Mouse (Mus musculus): ENCODE measurements around the gene Pnpla7. TPM values are rescaled to one million over a fixed set of nuclear protein-coding genes. Genes with fewer than 3 reads are reported as not detected.

The Pnpla7 gene
- 77.5 TPM for polyA plus RNA-seq (2017; shearing (Covaris generic))

DNA sequence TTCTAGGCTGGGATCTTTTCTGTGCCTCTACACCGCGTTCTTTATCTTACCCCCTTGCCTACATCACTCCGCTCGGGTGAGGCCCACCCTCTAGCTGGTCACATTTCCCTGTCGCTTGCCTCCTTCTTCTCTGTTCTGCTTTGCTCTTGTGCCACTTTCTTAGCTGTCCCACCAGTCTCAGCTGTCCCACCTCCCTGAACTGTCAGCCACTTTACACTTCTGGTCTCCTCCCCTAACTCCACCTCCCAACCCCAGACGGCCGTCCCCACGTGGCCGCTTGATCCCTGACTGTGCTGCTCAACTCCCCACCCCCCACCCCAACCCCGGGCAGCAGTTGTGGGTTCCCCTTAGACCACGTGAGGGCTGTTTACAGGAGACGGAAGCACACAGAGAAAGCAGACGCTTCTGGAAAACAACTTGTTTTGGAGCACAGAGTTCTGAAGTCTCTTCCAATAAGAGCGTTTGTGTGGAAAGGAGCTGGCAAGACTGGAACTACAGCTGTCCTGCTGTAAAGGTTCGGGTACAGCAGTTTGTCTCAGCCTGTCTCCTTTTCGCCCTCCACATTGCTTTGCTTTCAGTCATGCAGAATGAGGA is at the start of gene Pnpla7:
TSS of gene Pnpla7 (plus strand) at position 330 of the 594 bp plus-strand sequence.

DNA sequence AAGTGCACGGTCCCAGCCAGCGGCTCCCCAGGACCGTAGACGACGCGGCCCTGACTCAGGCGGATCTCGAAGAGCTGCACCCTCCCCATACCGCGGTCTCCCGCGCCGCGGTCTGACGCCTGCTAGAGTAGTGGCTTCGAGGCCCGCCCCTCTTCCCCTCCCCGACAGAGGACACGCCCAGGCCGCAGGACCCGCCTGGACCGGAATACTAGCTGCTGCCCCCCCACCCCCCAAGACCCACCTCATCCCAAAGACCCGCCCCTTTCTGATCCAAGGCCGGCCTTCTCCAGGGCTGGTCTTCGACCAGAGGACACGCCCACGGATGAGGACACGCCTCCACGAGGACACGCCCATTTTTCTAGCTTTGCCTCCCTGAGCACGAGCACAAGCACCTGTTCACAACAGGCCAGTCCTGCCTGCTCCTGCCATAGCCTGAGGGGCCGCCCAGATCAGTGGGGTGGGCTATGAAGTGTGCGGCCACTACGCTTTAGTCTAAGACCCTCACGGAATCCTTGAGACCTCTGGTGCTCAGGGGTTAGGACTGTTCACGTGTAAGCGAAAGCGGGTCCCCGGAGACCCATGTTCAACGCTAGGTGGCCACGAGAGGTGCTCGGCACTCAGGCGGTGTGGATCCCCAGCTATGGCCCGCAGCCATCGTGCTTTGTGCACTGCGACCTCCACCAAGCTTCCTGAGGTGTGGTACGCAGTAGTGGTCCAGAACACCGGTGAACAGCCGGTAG is 40.6 kb upstream of the Pnpla7 start, which contains the start of gene Arrdc1:
TSS of gene Arrdc1 (minus strand) at position 196 of the 740 bp plus-strand sequence.

DNA sequence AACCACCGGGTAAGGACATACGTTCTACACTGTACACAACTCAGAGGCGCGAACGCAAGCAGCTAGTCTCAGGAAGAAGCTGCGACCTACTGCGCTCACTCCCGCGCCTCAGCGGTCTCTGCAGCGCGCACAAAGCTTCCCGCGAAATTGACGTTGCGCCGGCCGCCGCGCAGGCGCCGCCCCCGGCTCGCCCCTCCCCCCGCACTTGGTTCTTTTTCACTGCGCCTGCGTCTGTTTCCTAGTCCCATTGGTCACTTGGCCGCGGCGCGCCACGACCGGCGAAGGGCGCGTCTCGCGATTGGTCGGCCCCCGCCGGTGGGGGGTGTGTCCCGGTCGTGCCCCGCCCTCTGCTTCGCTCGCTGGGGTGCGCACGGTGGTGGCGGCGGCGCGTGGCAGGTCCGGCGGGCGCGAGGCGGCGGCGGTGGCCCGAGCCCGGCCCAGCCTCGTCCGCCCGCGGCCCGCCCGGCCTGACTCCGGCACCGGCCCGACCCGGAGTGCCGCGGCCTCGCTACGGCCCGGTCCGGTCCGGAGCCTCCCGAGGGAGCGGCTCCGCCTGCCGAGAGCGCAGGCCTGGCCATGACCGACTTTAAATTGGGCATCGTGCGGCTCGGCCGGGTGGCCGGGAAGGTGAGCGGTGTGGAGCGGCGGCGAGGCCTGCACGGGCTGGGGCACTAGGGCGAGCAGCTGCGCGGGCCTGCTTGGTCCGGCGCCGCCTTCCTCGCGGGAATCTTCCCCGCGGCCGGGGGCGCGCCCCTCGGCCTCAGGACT is 26.2 kb upstream of the Pnpla7 start, which contains the start of gene Zmynd19:
TSS of gene Zmynd19 (plus strand) at position 372 of the 768 bp plus-strand sequence.

DNA sequence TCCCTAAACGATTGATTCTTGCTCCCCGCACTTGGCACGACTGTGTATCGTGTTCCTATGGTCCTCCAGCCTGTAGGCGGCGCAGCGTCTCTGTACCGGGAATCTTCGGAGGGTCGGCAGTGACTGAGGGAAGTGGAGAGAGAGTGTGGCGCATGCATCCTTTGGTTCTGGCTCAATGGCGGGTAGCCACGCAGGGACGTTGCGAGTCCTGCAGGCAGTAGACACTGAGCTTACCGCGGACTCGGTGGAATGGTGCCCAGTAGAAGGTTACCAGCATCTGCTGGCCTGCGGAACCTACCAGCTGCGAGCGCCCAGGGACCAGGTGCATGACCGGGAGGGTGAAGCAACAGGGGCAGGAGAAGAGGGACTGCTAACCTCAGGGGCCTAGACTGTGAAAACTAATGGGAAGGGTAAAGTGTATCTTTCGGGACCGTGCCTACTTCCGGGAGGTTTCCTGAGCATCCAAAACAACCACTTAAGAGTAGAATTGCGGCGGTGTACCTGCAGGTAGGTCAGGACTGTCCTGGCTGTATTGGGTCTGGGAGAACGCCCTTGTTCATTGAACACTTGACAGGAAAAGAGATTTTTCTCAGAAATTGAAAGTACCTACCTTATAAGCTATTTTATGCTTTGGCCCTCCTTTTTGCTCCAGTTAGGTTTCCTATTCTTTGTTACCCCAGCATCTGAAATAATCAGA is 13.4 kb upstream of the Pnpla7 start, which contains the start of gene Dph7:
TSS of gene Dph7 (plus strand) at position 97 of the 697 bp plus-strand sequence.

DNA sequence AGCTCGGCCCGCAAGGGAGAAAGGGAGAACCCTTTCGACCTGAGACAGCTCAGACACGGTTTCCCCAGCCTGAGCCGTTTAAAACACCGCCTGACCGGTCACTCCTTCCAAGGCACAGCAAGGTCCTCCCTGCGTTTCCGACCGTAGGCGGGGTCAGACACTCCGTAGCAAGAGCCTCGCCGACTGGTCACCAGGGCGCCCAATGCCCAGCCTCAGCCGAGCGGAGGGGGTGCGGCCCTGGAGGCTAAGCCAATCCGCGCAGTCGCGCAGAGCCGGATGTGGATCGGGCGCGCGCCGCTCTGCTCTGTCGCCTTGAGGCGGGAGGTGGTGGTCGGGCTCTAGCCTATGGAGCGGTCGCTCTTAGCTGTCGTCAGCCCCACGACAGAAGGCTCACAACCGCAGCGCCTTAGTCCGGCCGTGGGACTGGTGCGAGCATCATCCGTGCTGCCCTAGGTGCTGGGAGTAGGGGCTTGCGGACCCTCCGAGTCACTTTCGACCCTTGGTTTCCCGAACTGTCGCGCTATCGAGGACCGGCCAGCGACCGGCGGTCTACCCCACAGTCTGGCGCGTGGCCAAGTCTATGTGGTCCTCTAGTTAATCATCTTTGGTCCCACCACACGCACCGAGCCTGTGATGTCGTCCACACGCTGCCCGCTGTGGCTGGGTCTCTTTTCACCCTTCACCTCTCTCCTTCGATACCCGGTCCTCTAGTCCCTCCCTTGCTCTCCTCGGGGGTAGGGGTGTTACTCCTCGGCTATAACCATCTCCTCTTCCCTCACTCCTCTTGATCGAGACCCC is 728 bp upstream of the Pnpla7 start, which contains the start of gene Mrpl41:
TSS of gene Mrpl41 (minus strand) at position 193 of the 798 bp plus-strand sequence.

DNA sequence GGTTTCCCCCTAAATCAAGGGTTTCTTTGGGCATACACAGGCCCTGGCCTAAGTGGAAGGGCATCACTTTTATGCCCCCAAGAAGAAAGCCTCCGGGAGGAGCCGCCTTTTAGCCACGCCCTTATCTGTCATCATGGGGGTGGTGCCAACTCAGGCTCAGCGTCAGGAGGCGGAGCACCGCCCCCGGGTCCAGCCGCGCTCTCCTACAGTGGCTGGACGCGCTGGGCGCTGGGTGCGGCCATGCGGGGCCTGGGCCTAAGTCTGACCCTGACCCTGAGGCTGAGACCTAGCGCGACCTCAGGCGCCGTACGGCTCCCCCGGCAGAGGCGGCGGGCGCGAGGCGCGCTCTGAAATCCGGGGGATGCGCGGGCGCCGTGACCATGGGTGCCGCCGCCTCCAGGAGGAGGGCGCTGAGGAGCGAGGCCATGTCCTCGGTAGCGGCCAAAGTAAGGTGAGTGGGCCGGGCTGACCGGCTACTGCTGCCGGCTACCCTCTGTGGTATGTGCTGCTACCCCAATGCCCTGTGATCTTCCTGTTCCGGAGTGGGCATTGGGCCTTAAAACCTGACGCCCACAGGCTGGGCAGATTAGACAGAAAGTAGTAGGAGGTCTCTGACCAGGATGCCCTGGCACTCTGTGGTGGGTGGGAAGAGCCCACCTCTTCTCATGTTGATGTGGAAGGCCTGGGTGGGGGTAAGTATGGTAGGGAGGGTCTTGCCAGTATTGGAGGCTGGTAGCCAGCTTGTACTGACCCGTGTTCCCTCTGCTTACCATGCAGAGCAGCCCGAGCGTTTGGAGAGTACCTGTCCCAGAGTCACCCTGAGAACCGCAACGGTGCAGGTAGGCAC is 78.6 kb downstream of the Pnpla7 start, which contains the start of gene Nsmf:
TSS of gene Nsmf (plus strand) at position 135 of the 847 bp plus-strand sequence.

DNA sequence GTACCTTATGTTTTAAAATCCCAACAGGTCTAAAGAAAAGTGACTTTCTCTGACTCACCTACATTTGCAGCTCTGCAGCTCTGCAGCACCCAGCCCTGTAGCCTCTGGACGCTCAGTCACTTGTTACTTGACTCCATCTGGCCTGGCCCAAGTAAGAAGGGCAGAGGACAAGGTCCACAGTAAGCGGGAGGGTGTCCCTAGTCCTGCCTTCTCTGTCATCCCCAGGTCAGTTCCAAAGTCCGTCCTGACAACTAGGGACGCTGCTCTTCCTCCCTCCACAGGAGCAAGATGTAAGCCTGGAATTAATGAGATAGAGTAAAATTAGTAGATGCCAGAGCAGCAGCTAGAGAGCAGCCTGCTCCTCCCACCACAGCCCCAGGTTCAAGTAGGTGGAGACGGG is 104.2 kb downstream of the Pnpla7 start, which contains the start of gene Entpd8:
TSS of gene Entpd8 (plus strand) at position 229 of the 400 bp plus-strand sequence.

DNA sequence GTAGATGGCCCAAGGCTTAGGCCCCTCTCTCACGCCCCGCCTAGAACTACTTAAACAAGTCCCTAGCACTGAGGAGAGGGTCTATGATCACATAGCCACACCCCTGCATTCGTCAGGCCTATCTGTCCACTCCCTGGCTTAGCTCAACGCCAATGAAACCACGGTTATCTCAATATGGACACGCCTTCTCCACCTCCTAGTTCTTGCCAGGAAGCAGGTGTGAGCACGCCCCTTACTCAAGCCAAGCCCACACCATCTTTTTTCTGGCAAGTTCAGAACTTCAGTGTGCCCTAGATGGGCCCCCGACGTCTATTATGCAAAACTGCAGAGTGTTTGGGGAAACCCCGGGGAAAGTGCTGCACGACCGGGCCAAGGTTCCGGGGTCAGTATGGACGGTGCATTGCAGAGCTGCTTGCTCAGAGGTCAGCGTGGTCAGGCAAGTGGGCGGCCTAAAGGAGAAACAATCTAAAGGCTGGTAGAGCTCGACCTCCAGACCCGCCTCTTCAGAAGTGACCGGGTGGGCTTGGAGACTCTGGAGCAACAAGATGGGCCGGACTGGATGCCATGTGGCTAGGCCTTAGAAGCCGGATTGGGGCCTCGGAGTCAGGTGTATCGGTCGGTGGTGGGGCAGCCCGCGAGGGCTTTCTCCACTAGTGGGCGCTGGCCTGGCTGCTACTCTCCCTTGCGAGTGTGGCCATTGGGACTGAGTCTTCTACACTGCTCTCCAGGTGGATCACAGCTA is 119.4 kb downstream of the Pnpla7 start, which contains the start of gene Noxa1:
TSS of gene Noxa1 (minus strand) at position 41 of the 742 bp plus-strand sequence.

Other genes starting within 250 kb of the Pnpla7 start
- gene Cacna1b, start 212.9 kb upstream of the Pnpla7 start, polyA plus RNA-seq (2017; shearing (Covaris generic)): 0.06 TPM
- 41.2 TPM for gene Ehmt1, start 56.4 kb upstream of the Pnpla7 start, polyA plus RNA-seq (2017; shearing (Covaris generic))
- gene Arrdc1, start 40.8 kb upstream of the Pnpla7 start, polyA plus RNA-seq (2017; shearing (Covaris generic)): 173 TPM
- gene Zmynd19, start 26.2 kb upstream of the Pnpla7 start, polyA plus RNA-seq (2017; shearing (Covaris generic)): 16.1 TPM
- 13.5 TPM for gene Dph7, start 13.6 kb upstream of the Pnpla7 start, polyA plus RNA-seq (2017; shearing (Covaris generic))
- gene Mrpl41, start 935 bp upstream of the Pnpla7 start, polyA plus RNA-seq (2017; shearing (Covaris generic)): 74.5 TPM
- 26.2 TPM for gene Nsmf, start 78.3 kb downstream of the Pnpla7 start, polyA plus RNA-seq (2017; shearing (Covaris generic))
- not detected for gene Entpd8, start 104.3 kb downstream of the Pnpla7 start, polyA plus RNA-seq (2017; shearing (Covaris generic))
- gene Noxa1, start 119.1 kb downstream of the Pnpla7 start, polyA plus RNA-seq (2017; shearing (Covaris generic)): 0.24 TPM
- gene Nrarp, start 204.7 kb downstream of the Pnpla7 start, polyA plus RNA-seq (2017; shearing (Covaris generic)): 8.6 TPM
- gene Tor4a, start 220.9 kb downstream of the Pnpla7 start, polyA plus RNA-seq (2017; shearing (Covaris generic)): 32.6 TPM
- gene Nelfb, start 235.5 kb downstream of the Pnpla7 start, polyA plus RNA-seq (2017; shearing (Covaris generic)): 86.6 TPM
- 0.68 TPM for gene Stpg3, start 238.6 kb downstream of the Pnpla7 start, polyA plus RNA-seq (2017; shearing (Covaris generic))
- not detected for gene Fam166a, start 242.7 kb downstream of the Pnpla7 start, polyA plus RNA-seq (2017; shearing (Covaris generic))
- gene Tubb4b, start 248.7 kb downstream of the Pnpla7 start, polyA plus RNA-seq (2017; shearing (Covaris generic)): 119 TPM

Data from effector memory CD4-positive, alpha-beta T cell, adult 7 months (primary cell).